Mouse (Mus musculus) liver, embryonic 12.5 days (tissue): ENCODE data around the gene Il1f8. TPM values are rescaled to one million over a fixed set of nuclear protein-coding genes. Genes with fewer than 3 reads are reported as not detected.
"Not testable (repeated sequence)": the region's sequence is repeated elsewhere in the genome, so short reads cannot be mapped to it uniquely, and the experiment has no call there.

Experiments
- ATAC-seq: fragments of 200-750 bp; cut with Nextera tagmentation; 2 replicates; pipeline ENCODE4 v1.8.0; 2017; ENCODE audit warnings: moderate number of reproducible peaks, mild to moderate bottlenecking, moderate library complexity
- H3K27ac ChIP-seq: fragments of 300-500 bp; sonication (generic); 2 replicates; pipeline ENCODE4 v1.5.1; 2016; ENCODE audit warnings: mild to moderate bottlenecking
- H3K27me3 ChIP-seq: fragments of 300-500 bp; sonication (generic); replicated peaks from 2 replicates; pipeline ENCODE4 v1.6.1; 2016; ENCODE audit warnings: mild to moderate bottlenecking, moderate library complexity
- H3K36me3 ChIP-seq: fragments of 300-500 bp; sonication (generic); 2 replicates; pipeline ENCODE4 v1.6.1; 2016; ENCODE audit warnings: mild to moderate bottlenecking, moderate library complexity
- H3K4me1 ChIP-seq: fragments of 300-500 bp; sonication (generic); 2 replicates; pipeline ENCODE4 v1.6.1; 2016
- H3K4me2 ChIP-seq: fragments of 300-500 bp; sonication (generic); 2 replicates; pipeline ENCODE4 v1.6.1; 2016; ENCODE audit warnings: mild to moderate bottlenecking, moderate library complexity
- H3K4me3 ChIP-seq: fragments of 300-500 bp; sonication (generic); 2 replicates; pipeline ENCODE4 v1.5.1; 2016; ENCODE audit warnings: mild to moderate bottlenecking, moderate library complexity
- H3K9ac ChIP-seq: fragments of 300-500 bp; sonication (generic); 2 replicates; pipeline ENCODE4 v1.6.1; 2016; ENCODE audit warnings: mild to moderate bottlenecking, moderate library complexity
- H3K9me3 ChIP-seq: fragments of 300-500 bp; sonication (generic); replicated peaks from 2 replicates; pipeline ENCODE4 v1.6.1; 2016; ENCODE audit warnings: mild to moderate bottlenecking, moderate library complexity
- WGBS: fragments of 180-500 bp; shearing (Covaris S2); methylation state at CpG from one replicate; pipeline ENCODE4 v1.1.7; 2016; ENCODE audit not compliant: insufficient replicate concordance; 5-methylcytosine and 5-hydroxymethylcytosine counted together
- polyA plus RNA-seq: library from polyadenylated mRNA; unstranded; fragments of >200 nt; fragmentation: Nextera tagmentation; extraction: Ambion mirVana; gene quantifications from 2 replicates; pipeline ENCODE4 v1.2.1, GENCODE M21; 2016

The Il1f8 gene
- polyA plus RNA-seq, result not detected in 2 replicates

GRCm38 (mm10) chr2:24152861-24153260 lies at the start of gene Il1f8:
TSS of gene Il1f8 (plus strand) at chr2:24153161.
- ATAC-seq, result no peak
- no peak within 1 kb of the TSS for H3K4me3 ChIP-seq
- H3K27ac ChIP-seq, result no peak within 1 kb of the TSS
- H3K9ac ChIP-seq, result no peak within 1 kb of the TSS
- H3K4me2 ChIP-seq, result no peak within 1 kb of the TSS
- H3K4me1 ChIP-seq, result no peaks in the 10 kb centered on the region
- no peaks in the 10 kb centered on the region for H3K36me3 ChIP-seq
- H3K9me3 ChIP-seq, result no peaks in the 10 kb centered on the region
- 55% methylated on average over 2 of the region's 2 CpGs for WGBS
- no peaks in the 10 kb centered on the region for H3K27me3 ChIP-seq

- H3K9ac ChIP-seq, result no peak overlapping the region
- H3K36me3 ChIP-seq, result no peaks in the 10 kb centered on the region
- no peak overlapping the region for H3K4me2 ChIP-seq
- WGBS, result 40% methylated on average over 4 of the region's 4 CpGs
- no peak overlapping the region for H3K27ac ChIP-seq
- no peaks in the 10 kb centered on the region for H3K27me3 ChIP-seq
- H3K4me1 ChIP-seq, result no peaks in the 10 kb centered on the region
- H3K4me3 ChIP-seq, result no peak overlapping the region
- ATAC-seq, result no peak
- no peaks in the 10 kb centered on the region for H3K9me3 ChIP-seq
Observed at GRCm38 (mm10) chr2:24103619-24104289, 49.2 kb upstream of the Il1f8 start.

- Histone ChIP-seq H3K27ac (no peak overlapping the region), H3K27me3 (no peaks in the 10 kb centered on the region), H3K4me1 (no peaks in the 10 kb centered on the region), H3K4me3 (no peak overlapping the region), H3K9me3 (no peaks in the 10 kb centered on the region), H3K9ac (no peak overlapping the region), H3K36me3 (no peaks in the 10 kb centered on the region), H3K4me2 (no peak overlapping the region)
- ATAC-seq, result no peak
Observed at GRCm38 (mm10) chr2:24109085-24109484, 43.9 kb upstream of the Il1f8 start.

GRCm38 (mm10) chr2:24134373-24134772 lies 18.6 kb upstream of the Il1f8 start:
- Histone ChIP-seq H3K4me2 (no peak overlapping the region), H3K4me1 (no peaks in the 10 kb centered on the region), H3K9me3 (0 out of 2 replicates have a peak, but pooled peaks cover 4% of the 10 kb centered on the region), H3K4me3 (no peak overlapping the region), H3K36me3 (no peaks in the 10 kb centered on the region), H3K27ac (no peak overlapping the region), H3K27me3 (no peaks in the 10 kb centered on the region), H3K9ac (no peak overlapping the region)
- ATAC-seq, result no peak
- WGBS, result 58% methylated on average over 1 of the region's 1 CpGs

GRCm38 (mm10) chr2:24181683-24182331 lies 28.8 kb downstream of the Il1f8 start:
- not testable (repeated sequence) for H3K9ac ChIP-seq, H3K9me3 ChIP-seq, H3K4me3 ChIP-seq, H3K27me3 ChIP-seq, H3K36me3 ChIP-seq, H3K4me1 ChIP-seq, H3K27ac ChIP-seq, ATAC-seq, H3K4me2 ChIP-seq
- 9% methylated on average over 14 of the region's 14 CpGs for WGBS

- ATAC-seq, H3K9me3 ChIP-seq, H3K27ac ChIP-seq, H3K4me1 ChIP-seq, H3K9ac ChIP-seq, H3K4me2 ChIP-seq, H3K27me3 ChIP-seq, H3K36me3 ChIP-seq, H3K4me3 ChIP-seq: not testable (repeated sequence)
- WGBS, result 52% methylated on average over 13 of the region's 13 CpGs
Observed at GRCm38 (mm10) chr2:24182423-24183147, 29.6 kb downstream of the Il1f8 start.

GRCm38 (mm10) chr2:24184092-24184491 lies 31.1 kb downstream of the Il1f8 start:
- not testable (repeated sequence) for H3K4me1 ChIP-seq, H3K9ac ChIP-seq, H3K9me3 ChIP-seq, ATAC-seq, H3K4me3 ChIP-seq, H3K36me3 ChIP-seq, H3K4me2 ChIP-seq, H3K27ac ChIP-seq, H3K27me3 ChIP-seq

GRCm38 (mm10) chr2:24186176-24186575 lies 33.2 kb downstream of the Il1f8 start, which contains the start of gene Il1f9:
TSS of gene Il1f9 (plus strand) at chr2:24186476.
- no peak for ATAC-seq
- Histone ChIP-seq H3K4me1 (no peaks in the 10 kb centered on the region), H3K9me3 (no peaks in the 10 kb centered on the region), H3K4me2 (no peak within 1 kb of the TSS), H3K36me3 (no peaks in the 10 kb centered on the region), H3K9ac (no peak within 1 kb of the TSS), H3K27me3 (no peaks in the 10 kb centered on the region), H3K27ac (no peak within 1 kb of the TSS), H3K4me3 (no peak within 1 kb of the TSS)
- WGBS, result 95% methylated on average over 1 of the region's 1 CpGs

- Histone ChIP-seq H3K27me3 (no peaks in the 10 kb centered on the region), H3K36me3 (no peaks in the 10 kb centered on the region), H3K4me2 (no peak overlapping the region), H3K4me1 (no peaks in the 10 kb centered on the region), H3K9ac (no peak overlapping the region), H3K4me3 (no peak overlapping the region), H3K27ac (no peak overlapping the region), H3K9me3 (no peaks in the 10 kb centered on the region)
- WGBS, result 49% methylated on average over 6 of the region's 6 CpGs
- ATAC-seq, result no peak
Observed at GRCm38 (mm10) chr2:24187585-24187984, 34.6 kb downstream of the Il1f8 start.

GRCm38 (mm10) chr2:24188189-24188588 lies 35.2 kb downstream of the Il1f8 start:
- Histone ChIP-seq H3K27ac (no peak overlapping the region), H3K9ac (no peak overlapping the region), H3K36me3 (no peaks in the 10 kb centered on the region), H3K4me2 (no peak overlapping the region), H3K27me3 (no peaks in the 10 kb centered on the region), H3K9me3 (no peaks in the 10 kb centered on the region), H3K4me3 (no peak overlapping the region), H3K4me1 (no peaks in the 10 kb centered on the region)
- no peak for ATAC-seq
- 45% methylated on average over 1 of the region's 1 CpGs for WGBS
